Mouse (Mus musculus) liver, embryonic 14.5 days (tissue): ENCODE data around the gene Ret.

Experiments used
- CTCF ChIP-seq: IDR thresholded peaks from 2 replicates; pipeline ENCODE4 v1.5.1; 2016; ENCODE audit warnings: antibody characterized with exemption, low read depth, control low read depth
- EP300 ChIP-seq: IDR thresholded peaks from 2 replicates; pipeline ENCODE4 v1.6.1; 2016; ENCODE audit warnings: antibody characterized with exemption, low read depth

DNA sequence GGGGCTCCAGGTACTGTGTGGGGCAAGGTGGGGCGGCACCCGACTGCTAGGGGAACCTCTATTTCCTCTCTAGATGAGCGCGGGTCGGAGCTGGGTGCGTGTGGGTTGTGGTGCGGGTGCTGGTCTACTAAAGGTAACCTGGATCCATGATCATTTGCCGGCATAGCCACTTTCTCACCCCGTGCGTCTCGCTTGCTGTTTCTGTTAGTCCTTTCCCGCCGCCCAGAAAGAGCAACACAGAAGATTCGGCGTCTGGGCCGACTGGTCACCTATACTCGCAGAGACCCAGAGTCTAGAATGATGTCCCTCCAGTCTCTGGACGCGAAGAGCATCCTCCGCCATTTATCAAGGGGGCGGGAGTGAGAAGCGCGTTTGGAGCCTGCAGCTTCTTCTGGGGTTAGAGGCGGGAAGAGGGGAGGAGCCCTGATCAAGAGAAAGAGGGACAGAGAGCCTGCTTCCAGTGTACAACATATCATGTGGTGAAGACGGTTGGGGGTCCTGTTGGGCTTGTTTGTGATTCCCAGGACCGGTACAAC, at the start of gene Ret:
- no peak for TF ChIP-seq CTCF
- no peak for TF ChIP-seq EP300
